Mouse (Mus musculus) cerebellum, adult 2 months (tissue): ENCODE measurements around the gene Gm17428.

Experiments
- CTCF ChIP-seq: fragments of 200-500 bp; IDR thresholded peaks from 2 replicates; pipeline ENCODE4 v1.5.1; 2011; ENCODE audit warnings: low read depth, mild to moderate bottlenecking, control low read depth, low read length, moderate library complexity, borderline replicate concordance; ENCODE audit not compliant: insufficient read depth
- POLR2A ChIP-seq: fragments of 200-500 bp; IDR thresholded peaks from 2 replicates; pipeline ENCODE4 v1.6.1; 2011; ENCODE audit warnings: low read length, control low read depth, borderline replicate concordance; ENCODE audit not compliant: insufficient read depth

- TF ChIP-seq POLR2A, result no peak
- TF ChIP-seq CTCF, result no peak
Measured at GRCm38 (mm10) chr14:54965044-54965443, 11.7 kb upstream of the Gm17428 start.
